Mouse (Mus musculus) heart, embryonic 12.5 days (tissue): Measurements from ENCODE around the gene Trim62. TPM values are rescaled to one million over a fixed set of nuclear protein-coding genes. Genes with fewer than 3 reads are reported as not detected.

Experiments used
- ATAC-seq: fragments of 200-750 bp; cut with Nextera tagmentation; 2 replicates; pipeline ENCODE4 v1.8.0; 2017; ENCODE audit warnings: moderate TSS enrichment, moderate library complexity; ENCODE audit not compliant: insufficient number of reproducible peaks, low FRiP score
- H3K27ac ChIP-seq: fragments of 300-500 bp; sonication (generic); 2 replicates; pipeline ENCODE4 v1.5.1; 2016; ENCODE audit warnings: mild to moderate bottlenecking, moderate library complexity; ENCODE audit not compliant: poor library complexity, severe bottlenecking
- H3K27me3 ChIP-seq: fragments of 300-500 bp; sonication (generic); replicated peaks from 2 replicates; pipeline ENCODE4 v1.6.1; 2016; ENCODE audit warnings: mild to moderate bottlenecking, moderate library complexity
- H3K36me3 ChIP-seq: fragments of 300-500 bp; sonication (generic); 2 replicates; pipeline ENCODE4 v1.6.1; 2016; ENCODE audit warnings: mild to moderate bottlenecking, moderate library complexity
- H3K4me1 ChIP-seq: fragments of 300-500 bp; sonication (generic); replicated peaks from 2 replicates; pipeline ENCODE4 v1.6.1; 2016; ENCODE audit warnings: mild to moderate bottlenecking
- H3K4me2 ChIP-seq: fragments of 300-500 bp; sonication (generic); 2 replicates; pipeline ENCODE4 v1.6.1; 2016; ENCODE audit warnings: mild to moderate bottlenecking, moderate library complexity
- H3K4me3 ChIP-seq: fragments of 300-500 bp; sonication (generic); 2 replicates; pipeline ENCODE4 v1.5.1; 2016; ENCODE audit warnings: mild to moderate bottlenecking
- H3K9ac ChIP-seq: fragments of 300-500 bp; sonication (generic); 2 replicates; pipeline ENCODE4 v1.6.1; 2016; ENCODE audit warnings: mild to moderate bottlenecking, moderate library complexity
- H3K9me3 ChIP-seq: fragments of 300-500 bp; sonication (generic); replicated peaks from 2 replicates; pipeline ENCODE4 v1.6.1; 2016; ENCODE audit warnings: mild to moderate bottlenecking, moderate library complexity
- WGBS: fragments of 180-500 bp; shearing (Covaris S2); methylation state at CpG from one replicate; pipeline ENCODE4 v1.1.7; 2016; 5-methylcytosine and 5-hydroxymethylcytosine counted together
- polyA plus RNA-seq: library from polyadenylated mRNA; unstranded; fragments of >200 nt; fragmentation: Nextera tagmentation; extraction: Ambion mirVana; gene quantifications from 2 replicates; pipeline ENCODE4 v1.2.1, GENCODE M21; 2016

Gene Trim62
- 5.0 and 6.1 TPM in 2 replicates for polyA plus RNA-seq

- peaks cover 5% of the 10 kb centered on the region for H3K9me3 ChIP-seq
- peak within 1 kb of the TSS; percentile 65 for H3K4me3 ChIP-seq
- H3K4me1 ChIP-seq: 0 out of 2 replicates have a peak, but pooled peaks cover 12% of the 10 kb centered on the region
- H3K27me3 ChIP-seq: peaks cover 10% of the 10 kb centered on the region
- peak within 1 kb of the TSS; percentile 79 for H3K9ac ChIP-seq
- no peak within 1 kb of the TSS; the same call in 1 of the 2 replicates for H3K27ac ChIP-seq
- H3K4me2 ChIP-seq: peak within 1 kb of the TSS; percentile 98
- peak; percentile 71 for ATAC-seq
- WGBS: 1% methylated on average over 33 of the region's 37 CpGs
- H3K36me3 ChIP-seq: peaks cover 4% of the 10 kb centered on the region
These were observed at the start of gene Trim62 for GRCm38 (mm10) chr4:128883379-128883781. Trim62 (plus strand) TSS chr4:128883580.

- no peaks in the 10 kb centered on the region for H3K27me3 ChIP-seq
- no peaks in the 10 kb centered on the region for H3K36me3 ChIP-seq
- no peak overlapping the region for H3K4me2 ChIP-seq
- no peak for ATAC-seq
- WGBS: 31% methylated on average over 5 of the region's 5 CpGs
- H3K27ac ChIP-seq: peak overlapping the region; percentile 91
- H3K9ac ChIP-seq: no peak overlapping the region
- peaks cover 38% of the 10 kb centered on the region for H3K4me1 ChIP-seq
- no peaks in the 10 kb centered on the region for H3K9me3 ChIP-seq
- H3K4me3 ChIP-seq: no peak overlapping the region
These were observed 45.2 kb upstream of the Trim62 start for GRCm38 (mm10) chr4:128838202-128838601.

- no peaks in the 10 kb centered on the region for H3K27me3 ChIP-seq
- H3K27ac ChIP-seq: peak overlapping the region; percentile 91
- peaks cover 37% of the 10 kb centered on the region for H3K4me1 ChIP-seq
- 30% methylated on average over 16 of the region's 16 CpGs for WGBS
- H3K4me3 ChIP-seq: no peak overlapping the region
- no peak overlapping the region for H3K9ac ChIP-seq
- ATAC-seq: peak; percentile 81
- H3K4me2 ChIP-seq: 0 out of 2 replicates have a peak overlapping the region, but pooled peaks have one; percentile 9
- H3K36me3 ChIP-seq: no peaks in the 10 kb centered on the region
- H3K9me3 ChIP-seq: no peaks in the 10 kb centered on the region
These were observed 43.3 kb upstream of the Trim62 start for GRCm38 (mm10) chr4:128839811-128840738.

GRCm38 (mm10) chr4:128841259-128841658, 42.1 kb upstream of the Trim62 start:
- Histone ChIP-seq H3K4me3 (no peak overlapping the region), H3K9me3 (no peaks in the 10 kb centered on the region), H3K36me3 (no peaks in the 10 kb centered on the region), H3K4me1 (peaks cover 40% of the 10 kb centered on the region), H3K9ac (no peak overlapping the region), H3K27me3 (no peaks in the 10 kb centered on the region), H3K4me2 (no peak overlapping the region), H3K27ac (peak overlapping the region; percentile 91)
- no peak for ATAC-seq
- WGBS: 43% methylated on average over 8 of the region's 8 CpGs

GRCm38 (mm10) chr4:128844566-128844965, 38.8 kb upstream of the Trim62 start:
- Histone ChIP-seq H3K9me3 (no peaks in the 10 kb centered on the region), H3K36me3 (no peaks in the 10 kb centered on the region), H3K27ac (no peak overlapping the region), H3K4me2 (no peak overlapping the region), H3K4me1 (peaks cover 27% of the 10 kb centered on the region), H3K4me3 (no peak overlapping the region), H3K9ac (no peak overlapping the region), H3K27me3 (no peaks in the 10 kb centered on the region)
- 45% methylated on average over 13 of the region's 13 CpGs for WGBS
- no peak for ATAC-seq

- Histone ChIP-seq H3K4me2 (no peak overlapping the region), H3K9me3 (no peaks in the 10 kb centered on the region), H3K27me3 (no peaks in the 10 kb centered on the region), H3K27ac (no peak overlapping the region), H3K9ac (no peak overlapping the region), H3K4me3 (no peak overlapping the region), H3K36me3 (no peaks in the 10 kb centered on the region), H3K4me1 (peaks cover 20% of the 10 kb centered on the region)
- WGBS: 68% methylated on average over 12 of the region's 12 CpGs
- ATAC-seq: no peak
These were observed 37.9 kb upstream of the Trim62 start for GRCm38 (mm10) chr4:128845367-128845973.

GRCm38 (mm10) chr4:128848961-128849360, 34.4 kb upstream of the Trim62 start:
- Histone ChIP-seq H3K9ac (no peak overlapping the region), H3K27ac (no peak overlapping the region), H3K36me3 (no peaks in the 10 kb centered on the region), H3K4me1 (peaks cover 16% of the 10 kb centered on the region), H3K4me3 (no peak overlapping the region), H3K4me2 (no peak overlapping the region), H3K9me3 (no peaks in the 10 kb centered on the region), H3K27me3 (no peaks in the 10 kb centered on the region)
- no peak for ATAC-seq
- WGBS: 85% methylated on average over 3 of the region's 3 CpGs

- no peak overlapping the region for H3K4me3 ChIP-seq
- H3K4me1 ChIP-seq: peaks cover 16% of the 10 kb centered on the region
- 70% methylated on average over 7 of the region's 7 CpGs for WGBS
- no peak overlapping the region for H3K9ac ChIP-seq
- H3K9me3 ChIP-seq: no peaks in the 10 kb centered on the region
- ATAC-seq: no peak
- no peak overlapping the region for H3K4me2 ChIP-seq
- no peaks in the 10 kb centered on the region for H3K27me3 ChIP-seq
- H3K27ac ChIP-seq: no peak overlapping the region
- H3K36me3 ChIP-seq: no peaks in the 10 kb centered on the region
These were observed 33.7 kb upstream of the Trim62 start for GRCm38 (mm10) chr4:128849686-128850085.

GRCm38 (mm10) chr4:128852266-128852887, 31.0 kb upstream of the Trim62 start:
- ATAC-seq: no peak
- Histone ChIP-seq H3K4me3 (no peak overlapping the region), H3K27ac (no peak overlapping the region), H3K4me2 (no peak overlapping the region), H3K36me3 (no peaks in the 10 kb centered on the region), H3K27me3 (no peaks in the 10 kb centered on the region), H3K9me3 (no peaks in the 10 kb centered on the region), H3K9ac (no peak overlapping the region), H3K4me1 (peaks cover 15% of the 10 kb centered on the region)
- 50% methylated on average over 12 of the region's 12 CpGs for whole genome bisulfite sequencing

- no peak for ATAC-seq
- Histone ChIP-seq H3K9me3 (no peaks in the 10 kb centered on the region), H3K4me1 (peaks cover 15% of the 10 kb centered on the region), H3K27me3 (no peaks in the 10 kb centered on the region), H3K4me2 (no peak overlapping the region), H3K9ac (no peak overlapping the region), H3K36me3 (no peaks in the 10 kb centered on the region), H3K4me3 (no peak overlapping the region), H3K27ac (no peak overlapping the region)
- 82% methylated on average over 11 of the region's 11 CpGs for whole genome bisulfite sequencing
These were observed 30.3 kb upstream of the Trim62 start for GRCm38 (mm10) chr4:128853117-128853516.

- no peak overlapping the region for H3K9ac ChIP-seq
- no peak overlapping the region for H3K27ac ChIP-seq
- H3K4me2 ChIP-seq: no peak overlapping the region
- H3K27me3 ChIP-seq: no peaks in the 10 kb centered on the region
- H3K36me3 ChIP-seq: no peaks in the 10 kb centered on the region
- 38% methylated on average over 4 of the region's 4 CpGs for WGBS
- peaks cover 15% of the 10 kb centered on the region for H3K4me1 ChIP-seq
- H3K4me3 ChIP-seq: no peak overlapping the region
- peak; percentile 75 for ATAC-seq
- H3K9me3 ChIP-seq: no peaks in the 10 kb centered on the region
These were observed 27.8 kb upstream of the Trim62 start for GRCm38 (mm10) chr4:128855613-128856040.
